Mouse (Mus musculus): Measurements from ENCODE around the gene Ift43.

Ift43 gene

GRCm38 (mm10) chr12:86169195-86169594 lies 86.9 kb downstream of the Ift43 start:
- no peak for DNase-seq (ENCODE audit: extremely low spot score, low spot score)

DNA sequence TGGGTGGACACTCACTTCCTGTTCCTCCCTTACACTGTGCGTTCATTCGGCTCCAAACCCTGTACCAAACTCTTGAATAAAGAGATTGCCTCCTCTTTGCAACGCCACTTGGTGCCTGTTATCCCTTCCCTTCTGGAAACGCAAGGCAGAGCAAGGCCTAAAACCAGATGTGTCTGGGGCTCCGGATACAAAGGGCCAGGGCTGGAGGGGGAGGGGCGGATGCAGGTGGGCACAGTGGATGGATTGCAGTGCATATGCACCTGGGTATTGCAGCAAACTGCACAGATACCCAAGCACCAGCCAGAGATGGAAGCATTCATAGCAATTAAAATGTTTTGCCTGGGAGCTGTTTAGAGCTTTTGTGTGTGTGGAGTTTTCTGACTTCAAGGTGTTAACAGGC lies 91.0 kb downstream of the Ift43 start:
- no peak for DNase-seq (ENCODE audit: extremely low spot score, low spot score)

DNA sequence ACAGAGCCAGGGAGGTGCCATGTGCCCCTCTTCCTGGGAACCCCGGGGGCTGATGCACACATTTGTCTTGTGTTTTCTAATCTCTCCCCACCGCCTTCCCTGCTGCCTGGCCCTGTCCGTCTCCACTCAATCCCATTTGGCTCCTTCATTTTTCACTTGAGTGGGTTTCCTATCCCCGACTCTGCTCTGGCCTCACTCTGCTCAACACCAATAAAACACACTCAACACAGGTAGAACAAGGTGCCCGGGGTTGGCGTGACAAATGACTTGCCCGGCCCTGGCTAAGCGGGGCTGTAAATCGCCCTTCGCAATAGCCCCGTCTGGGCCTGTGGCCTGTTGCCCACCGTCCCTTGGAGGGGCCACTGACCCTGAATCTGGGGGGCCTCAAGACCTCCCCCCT lies 92.0 kb downstream of the Ift43 start:
- DNase-seq (ENCODE audit: extremely low spot score, low spot score): no peak

GRCm38 (mm10) chr12:86175476-86175942 lies 93.2 kb downstream of the Ift43 start:
- DNase-seq (ENCODE audit: extremely low spot score, low spot score): no peak

DNA sequence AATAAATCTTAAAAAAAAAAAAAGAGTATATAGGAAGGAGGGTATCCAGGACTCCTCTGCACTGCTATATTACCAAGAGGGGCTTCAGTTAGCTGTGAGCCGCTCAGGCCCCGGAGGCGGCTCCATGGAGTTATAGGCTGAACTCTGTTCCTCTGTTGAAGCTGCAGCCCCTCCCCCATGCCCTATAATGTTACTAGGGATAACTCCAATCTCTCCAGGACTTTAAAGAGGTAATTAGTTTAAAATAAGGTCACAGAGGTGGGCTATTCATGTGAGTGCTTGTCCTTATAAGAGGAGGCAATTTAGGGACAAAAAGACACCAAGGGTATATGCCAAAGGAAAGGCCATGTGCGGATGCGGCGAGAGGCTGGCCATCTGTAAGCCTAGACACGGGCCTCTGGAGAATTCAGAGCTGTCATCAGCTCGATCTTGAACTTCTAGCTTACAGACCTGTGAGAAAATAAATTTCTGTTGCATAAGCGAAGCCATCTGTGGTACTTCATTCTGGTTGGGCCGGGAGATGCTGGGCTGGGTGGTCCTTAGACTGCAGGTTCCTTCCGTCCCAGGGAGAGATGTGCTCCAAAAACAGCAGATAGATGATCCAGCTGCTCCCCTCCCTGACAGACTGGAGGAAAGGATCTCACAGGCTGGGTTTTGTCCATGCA lies 94.5 kb downstream of the Ift43 start:
- no peak for DNase-seq (ENCODE audit: extremely low spot score, low spot score)

DNA sequence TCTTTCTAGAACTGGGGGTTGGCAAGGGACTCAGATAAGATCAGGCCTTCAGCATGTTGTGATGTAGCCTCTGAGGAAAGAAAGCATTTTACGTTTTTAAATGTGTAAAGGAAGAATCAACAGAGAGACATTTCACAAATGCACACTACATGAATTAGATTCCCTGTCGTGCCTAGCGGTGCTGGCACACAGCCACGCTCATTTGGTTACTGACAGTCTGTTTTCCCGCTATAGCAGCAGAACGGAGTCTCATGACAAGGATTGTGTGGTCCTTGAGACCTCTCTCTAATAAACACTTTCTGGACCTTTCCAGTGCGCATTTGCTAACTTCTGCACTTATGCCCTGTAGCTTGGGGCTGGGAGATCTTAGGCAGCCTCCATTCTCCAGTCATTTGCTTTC lies 96.9 kb downstream of the Ift43 start:
- DNase-seq (ENCODE audit: extremely low spot score, low spot score): no peak

- no peak for DNase-seq (ENCODE audit: extremely low spot score, low spot score)
Measured at GRCm38 (mm10) chr12:86181320-86181751, 99.0 kb downstream of the Ift43 start.

- DNase-seq (ENCODE audit: extremely low spot score, low spot score): no peak
Measured at GRCm38 (mm10) chr12:86181879-86182278, 99.5 kb downstream of the Ift43 start.

- no peak for DNase-seq (ENCODE audit: extremely low spot score, low spot score)
Measured at GRCm38 (mm10) chr12:86182414-86182813, 100.1 kb downstream of the Ift43 start.

DNA sequence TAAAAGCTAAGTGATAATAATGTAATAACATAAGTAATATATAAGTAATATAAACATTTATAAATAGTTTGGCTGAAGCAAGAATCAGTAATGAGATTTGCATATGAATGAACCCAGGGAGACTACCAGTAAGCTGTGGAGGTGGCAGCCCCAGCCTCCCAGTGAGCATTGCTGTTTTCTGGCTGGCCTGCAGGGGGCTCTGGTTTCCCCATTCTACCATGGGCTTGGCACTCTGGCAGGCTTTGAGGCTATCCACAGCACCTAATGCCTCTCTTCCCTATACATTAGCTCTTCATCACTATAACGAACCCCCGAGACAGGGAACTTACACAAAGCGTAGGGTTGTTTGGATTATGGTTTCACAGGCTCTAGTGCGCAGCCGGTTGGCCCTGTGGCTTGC lies 105.8 kb downstream of the Ift43 start:
- no peak for DNase-seq (ENCODE audit: extremely low spot score, low spot score)

DNA sequence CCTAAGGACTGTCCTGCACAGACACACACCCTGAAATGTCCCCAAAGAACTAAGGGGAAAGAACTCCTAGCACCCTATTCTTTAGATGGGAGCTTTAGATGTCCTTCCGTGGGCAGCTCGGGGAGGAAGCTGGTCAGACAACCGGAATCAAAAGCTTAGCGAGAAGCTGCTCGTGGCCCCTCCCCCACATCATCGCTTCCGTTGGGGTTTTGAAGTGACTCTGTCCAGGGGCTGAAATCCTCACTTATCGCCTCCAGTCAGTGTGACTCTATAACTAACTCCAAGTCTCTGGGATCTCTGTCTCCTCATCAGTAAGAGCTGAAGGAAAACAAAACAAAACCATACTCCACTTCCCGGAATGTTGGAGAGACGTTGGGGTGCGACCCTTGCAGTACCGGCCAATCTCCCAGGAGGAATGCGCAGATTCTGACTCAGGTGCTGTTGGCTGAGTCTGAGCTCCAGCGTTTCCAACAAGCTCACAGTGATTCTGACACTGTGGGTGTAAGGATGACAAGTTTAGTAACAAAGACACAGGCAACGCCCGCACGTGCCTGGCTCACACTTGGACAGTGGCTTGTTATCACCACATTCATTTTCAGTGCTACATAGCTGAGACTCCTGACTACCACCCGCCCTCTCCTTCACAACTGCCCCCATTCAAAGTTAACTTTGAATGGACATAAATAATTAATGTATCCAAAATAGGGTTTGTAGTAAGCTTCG lies 107.4 kb downstream of the Ift43 start:
- no peak for DNase-seq (ENCODE audit: extremely low spot score, low spot score)

- DNase-seq (ENCODE audit: extremely low spot score, low spot score): no peak
Measured at GRCm38 (mm10) chr12:86192036-86192449, 109.7 kb downstream of the Ift43 start.

DNA sequence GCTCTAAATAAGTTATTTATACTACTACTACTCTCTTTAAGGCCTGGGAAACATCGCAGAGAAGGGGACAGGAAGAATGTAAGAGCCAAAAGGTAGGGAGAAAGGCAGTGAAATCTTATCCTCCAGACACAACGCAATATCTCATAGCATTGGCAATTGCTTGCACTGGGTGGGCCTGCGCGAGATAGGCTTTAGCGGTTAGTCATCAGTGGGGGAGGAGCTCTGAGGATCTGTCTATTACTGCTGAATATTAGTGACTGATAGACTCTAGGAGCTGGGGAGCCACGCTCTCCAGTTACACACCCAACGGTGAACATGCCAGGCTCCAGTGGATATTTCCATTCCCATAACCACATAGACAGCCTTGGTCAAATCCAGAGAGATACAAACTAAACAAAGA lies 114.6 kb downstream of the Ift43 start:
- DNase-seq (ENCODE audit: extremely low spot score, low spot score): no peak

DNA sequence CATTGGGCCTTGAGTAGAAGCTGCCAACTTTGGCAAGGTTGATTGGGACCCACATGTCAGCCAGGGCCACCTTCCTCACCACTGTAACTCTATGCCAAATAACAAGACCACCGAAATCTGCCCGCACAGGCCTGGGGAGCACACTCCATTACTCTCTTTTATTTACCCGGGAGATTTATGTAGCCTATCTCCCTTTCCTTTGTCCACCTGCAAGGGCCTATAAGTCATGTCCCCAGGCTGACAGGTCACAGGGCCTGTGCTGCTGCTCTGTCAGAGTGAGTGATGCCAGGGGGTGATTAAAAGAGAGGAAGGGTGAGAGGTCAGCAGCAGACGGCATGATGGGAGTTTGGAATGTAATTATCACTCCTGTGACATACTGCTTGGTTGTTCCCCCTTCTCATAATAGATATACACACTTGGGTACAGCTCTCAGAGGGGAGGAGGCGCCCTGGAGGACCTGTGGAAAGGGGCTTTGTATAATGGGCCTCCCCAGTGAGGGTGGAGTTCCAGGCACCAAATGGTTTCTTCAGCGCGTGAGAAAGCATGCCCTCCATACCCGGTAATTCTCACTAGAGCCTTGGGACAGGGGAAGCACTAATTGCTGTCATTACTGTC lies 121.2 kb downstream of the Ift43 start:
- peak; percentile 52 for DNase-seq (ENCODE audit: extremely low spot score, low spot score)

DNA sequence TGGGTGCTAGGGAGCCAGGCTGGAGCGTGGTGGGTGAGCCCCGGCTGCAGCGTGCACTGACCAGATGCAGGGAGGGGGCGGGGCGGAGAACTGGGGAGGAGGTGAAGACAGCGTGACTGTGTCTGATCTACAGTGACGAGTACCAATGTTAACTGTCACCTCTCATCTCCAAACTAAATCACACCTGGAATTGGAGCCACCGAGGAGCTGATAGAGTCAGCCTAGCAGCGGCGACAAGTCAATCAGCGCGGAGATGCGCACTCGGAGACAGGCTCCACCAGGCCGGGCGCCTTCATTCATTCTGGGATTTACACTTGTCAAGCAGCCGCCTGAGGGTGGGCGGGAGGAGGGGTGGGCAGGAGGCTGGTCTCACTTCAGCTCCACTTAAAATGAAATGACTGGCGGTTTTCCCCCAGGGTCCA lies 128.8 kb downstream of the Ift43 start:
- DNase-seq (ENCODE audit: extremely low spot score, low spot score): no peak

Data from neural tube, embryonic 10.5 days (tissue).